Mouse (Mus musculus): ENCODE measurements around the gene Meaf6.

- TF ChIP-seq CTCF (conservative IDR thresholded peaks at IDR 0.05; ENCODE audit: insufficient read depth, insufficient read length, low read depth, low read length): no peak
- TF ChIP-seq POLR2A (IDR thresholded peaks at IDR 0.05; ENCODE audit: low read depth, low read length): no peak
Measured at GRCm38 (mm10) chr4:125157322-125157721, 72.4 kb downstream of the Meaf6 start.
